8 mouse cellular contexts compared by ENCODE assay signal in the genomic region with DNA sequence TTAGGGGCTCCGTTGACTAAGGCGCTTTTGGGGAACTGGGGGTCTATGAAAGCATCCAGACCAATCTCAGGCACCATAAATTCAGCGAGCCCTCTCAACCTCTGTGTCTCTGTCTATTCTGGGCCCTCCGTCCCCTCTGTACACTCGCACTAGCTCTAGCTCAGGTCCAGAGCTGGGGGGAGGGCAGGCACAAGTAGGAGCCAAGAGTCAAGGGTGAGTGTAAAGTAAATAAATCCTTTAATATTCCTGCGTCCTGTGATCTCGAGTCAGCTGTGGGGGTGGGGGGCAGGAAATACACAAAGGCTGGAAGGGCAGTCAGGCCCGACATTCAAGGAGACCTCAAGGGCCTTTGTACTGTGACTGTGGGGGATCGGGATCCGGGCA. TPM values are rescaled to one million over a fixed set of nuclear protein-coding genes. Genes with fewer than 3 reads are reported as not detected.
DNase-seq lines count a peak whose midpoint lies in the region; ATAC-seq lines count a peak whose summit lies in the region.

No protein-coding gene starts in this region.

- no peak for ATAC-seq in kidney, embryonic 16.5 days (ENCODE audit: low FRiP score, low TSS enrichment)
- ATAC-seq in forebrain, embryonic 16.5 days: no peak
- ATAC-seq in liver, embryonic 11.5 days (replicated peaks; ENCODE audit: low FRiP score): no peak
- ATAC-seq in neural tube, embryonic 14.5 days (ENCODE audit: low read depth): peak; percentile 22; the same call in 1 of the 2 replicates
- no peak for ATAC-seq in megakaryocyte progenitor cell, adult 5-6 weeks (replicated peaks; ENCODE audit: poor library complexity)

- H3K4me2 ChIP-seq in kidney, embryonic 16.5 days (replicated peaks; ENCODE audit: low read depth, low read length): peak overlapping the region; percentile 84
- H3K4me2 ChIP-seq in forebrain, embryonic 16.5 days (ENCODE audit: low read length): peak overlapping the region; percentile 90
- H3K4me2 ChIP-seq in liver, embryonic 11.5 days: peak overlapping the region; percentile 73
- peak overlapping the region; percentile 79 for H3K4me2 ChIP-seq in neural tube, embryonic 14.5 days (ENCODE audit: low read depth, low read length)

- H3K4me3 ChIP-seq in kidney, embryonic 16.5 days (ENCODE audit: low read length): peak overlapping the region; percentile 47
- peak overlapping the region; percentile 57 for H3K4me3 ChIP-seq in forebrain, embryonic 16.5 days (replicated peaks; ENCODE audit: low read length)
- H3K4me3 ChIP-seq in liver, embryonic 11.5 days (ENCODE audit: low read depth, low read length): peak overlapping the region; percentile 45
- H3K4me3 ChIP-seq in neural tube, embryonic 14.5 days (ENCODE audit: low read depth, low read length): peak overlapping the region; percentile 39

- H3K27me3 ChIP-seq in kidney, embryonic 16.5 days (ENCODE audit: insufficient read depth, low read length): peaks cover 92% of the 10 kb centered on the region
- H3K27me3 ChIP-seq in forebrain, embryonic 16.5 days (replicated peaks; ENCODE audit: control insufficient read depth, insufficient read depth, low read length): peaks cover 91% of the 10 kb centered on the region
- H3K27me3 ChIP-seq in liver, embryonic 11.5 days (replicated peaks; ENCODE audit: control insufficient read depth, insufficient read depth, low read length): peaks cover 83% of the 10 kb centered on the region
- peaks cover 65% of the 10 kb centered on the region for H3K27me3 ChIP-seq in neural tube, embryonic 14.5 days (ENCODE audit: control insufficient read depth, insufficient read depth, low read length)

- no peaks in the 10 kb centered on the region for H3K36me3 ChIP-seq in kidney, embryonic 16.5 days (ENCODE audit: insufficient read depth, low read length)
- H3K36me3 ChIP-seq in forebrain, embryonic 16.5 days (ENCODE audit: control insufficient read depth, insufficient read depth): no peaks in the 10 kb centered on the region
- H3K36me3 ChIP-seq in liver, embryonic 11.5 days (ENCODE audit: control insufficient read depth, insufficient read depth, low read length): no peaks in the 10 kb centered on the region
- H3K36me3 ChIP-seq in neural tube, embryonic 14.5 days (ENCODE audit: control insufficient read depth, insufficient read depth, low read length): no peaks in the 10 kb centered on the region

- peak overlapping the region; percentile 60 for H3K9ac ChIP-seq in kidney, embryonic 16.5 days (replicated peaks; ENCODE audit: low read length)
- H3K9ac ChIP-seq in forebrain, embryonic 16.5 days (replicated peaks; ENCODE audit: low read depth, low read length): peak overlapping the region; percentile 61
- no peak overlapping the region for H3K9ac ChIP-seq in liver, embryonic 11.5 days (ENCODE audit: low read depth, low read length)
- H3K9ac ChIP-seq in neural tube, embryonic 14.5 days (replicated peaks; ENCODE audit: low read depth, low read length): peak overlapping the region; percentile 43

- H3K9me3 ChIP-seq in kidney, embryonic 16.5 days (ENCODE audit: low read length): no peaks in the 10 kb centered on the region
- peaks cover 3% of the 10 kb centered on the region; the same call in 1 of the 2 replicates for H3K9me3 ChIP-seq in forebrain, embryonic 16.5 days (ENCODE audit: control insufficient read depth, low read length)
- peaks cover 6% of the 10 kb centered on the region; the same call in 1 of the 2 replicates for H3K9me3 ChIP-seq in liver, embryonic 11.5 days (ENCODE audit: control insufficient read depth, low read length)
- no peaks in the 10 kb centered on the region for H3K9me3 ChIP-seq in neural tube, embryonic 14.5 days (ENCODE audit: control insufficient read depth, low read length)

- peaks cover 42% of the 10 kb centered on the region for H3K4me1 ChIP-seq in kidney, embryonic 16.5 days (ENCODE audit: insufficient read depth, low read length)
- peaks cover 33% of the 10 kb centered on the region for H3K4me1 ChIP-seq in forebrain, embryonic 16.5 days (replicated peaks; ENCODE audit: control insufficient read depth, insufficient read depth, low read length)
- H3K4me1 ChIP-seq in liver, embryonic 11.5 days (replicated peaks; ENCODE audit: control insufficient read depth, insufficient read depth, low read length): peaks cover 30% of the 10 kb centered on the region
- peaks cover 11% of the 10 kb centered on the region for H3K4me1 ChIP-seq in neural tube, embryonic 14.5 days (ENCODE audit: control insufficient read depth, insufficient read depth, low read length)

- DNase-seq in kidney, adult 8-10 months: no peak
- DNase-seq in liver, embryonic 11.5 days (ENCODE audit: low spot score): no peak
- DNase-seq in ovary, postnatal 36 days (ENCODE audit: low spot score): no peak
- DNase-seq in right cerebral cortex, adult 18-20 months: no peak

- WGBS in kidney, embryonic 16.5 days: 2% methylated on average over 10 of the region's 10 CpGs
- 1% methylated on average over 10 of the region's 10 CpGs for WGBS in forebrain, embryonic 16.5 days
- 6% methylated on average over 10 of the region's 10 CpGs for WGBS in liver, embryonic 11.5 days
- under 1% methylated on average over 10 of the region's 10 CpGs for WGBS in neural tube, embryonic 14.5 days

- no peak overlapping the region for H3K27ac ChIP-seq in kidney, embryonic 16.5 days (ENCODE audit: low read length)
- H3K27ac ChIP-seq in forebrain, embryonic 16.5 days (ENCODE audit: low read length): no peak overlapping the region
- H3K27ac ChIP-seq in liver, embryonic 11.5 days (ENCODE audit: low read depth, low read length): no peak overlapping the region
- H3K27ac ChIP-seq in neural tube, embryonic 14.5 days (ENCODE audit: low read depth, low read length): no peak overlapping the region

RNA-seq across cellular contexts. Expression of a gene that starts 0.5 kb away (rescaled TPM):
- 0.14 and 0.16 TPM in 2 replicates for polyA plus RNA-seq in kidney, embryonic 16.5 days (2015; fragmentation: Nextera tagmentation; extraction: Ambion mirVana)
- polyA plus RNA-seq in forebrain, embryonic 16.5 days (2015; fragmentation: Nextera tagmentation; extraction: Ambion mirVana): 0.25 TPM in 1 of 2 replicates, not detected in the other
- 0.19 TPM in 1 of 2 replicates, not detected in the other for polyA plus RNA-seq in liver, embryonic 11.5 days (2014; fragmentation: Nextera tagmentation; extraction: Ambion mirVana)
- 0.66 and 0.71 TPM in 2 replicates for polyA plus RNA-seq in neural tube, embryonic 14.5 days (2014; fragmentation: Nextera tagmentation; extraction: Ambion mirVana)
- not detected in 2 replicates for total RNA-seq in megakaryocyte progenitor cell, adult 5-6 weeks (2015)
- total RNA-seq in megakaryocyte progenitor cell, adult 5-6 weeks (2017): not detected in 2 replicates

RNA-seq across cellular contexts. Expression of a gene that starts 4.6 kb away (rescaled TPM):
- 3.0 and 3.1 TPM in 2 replicates for polyA plus RNA-seq in kidney, embryonic 16.5 days (2015; fragmentation: Nextera tagmentation; extraction: Ambion mirVana)
- polyA plus RNA-seq in forebrain, embryonic 16.5 days (2015; fragmentation: Nextera tagmentation; extraction: Ambion mirVana): 0.83 and 0.96 TPM in 2 replicates
- 2.0 and 2.4 TPM in 2 replicates for polyA plus RNA-seq in liver, embryonic 11.5 days (2014; fragmentation: Nextera tagmentation; extraction: Ambion mirVana)
- polyA plus RNA-seq in neural tube, embryonic 14.5 days (2014; fragmentation: Nextera tagmentation; extraction: Ambion mirVana): 0.96 and 1.8 TPM in 2 replicates
- 2.3 and 3.2 TPM in 2 replicates for total RNA-seq in megakaryocyte progenitor cell, adult 5-6 weeks (2015)
- 1.2 and 2.3 TPM in 2 replicates for total RNA-seq in megakaryocyte progenitor cell, adult 5-6 weeks (2017)

RNA-seq across cellular contexts. Expression of a gene that starts 4.7 kb away (rescaled TPM):
- 23.4 and 26.3 TPM in 2 replicates for polyA plus RNA-seq in kidney, embryonic 16.5 days (2015; fragmentation: Nextera tagmentation; extraction: Ambion mirVana)
- 23.4 and 27.3 TPM in 2 replicates for polyA plus RNA-seq in forebrain, embryonic 16.5 days (2015; fragmentation: Nextera tagmentation; extraction: Ambion mirVana)
- 23.1 and 23.2 TPM in 2 replicates for polyA plus RNA-seq in liver, embryonic 11.5 days (2014; fragmentation: Nextera tagmentation; extraction: Ambion mirVana)
- polyA plus RNA-seq in neural tube, embryonic 14.5 days (2014; fragmentation: Nextera tagmentation; extraction: Ambion mirVana): 13.1 and 18.8 TPM in 2 replicates
- total RNA-seq in megakaryocyte progenitor cell, adult 5-6 weeks (2015): 7.0 and 8.7 TPM in 2 replicates
- total RNA-seq in megakaryocyte progenitor cell, adult 5-6 weeks (2017): 14.2 and 15.4 TPM in 2 replicates

RNA-seq across cellular contexts. Expression of a gene that starts 6.9 kb away (rescaled TPM):
- polyA plus RNA-seq in kidney, embryonic 16.5 days (2015; fragmentation: Nextera tagmentation; extraction: Ambion mirVana): 1.2 and 1.4 TPM in 2 replicates
- 1.5 and 2.8 TPM in 2 replicates for polyA plus RNA-seq in forebrain, embryonic 16.5 days (2015; fragmentation: Nextera tagmentation; extraction: Ambion mirVana)
- 0.14 and 0.51 TPM in 2 replicates for polyA plus RNA-seq in liver, embryonic 11.5 days (2014; fragmentation: Nextera tagmentation; extraction: Ambion mirVana)
- polyA plus RNA-seq in neural tube, embryonic 14.5 days (2014; fragmentation: Nextera tagmentation; extraction: Ambion mirVana): 5.5 and 5.9 TPM in 2 replicates
- not detected in 2 replicates for total RNA-seq in megakaryocyte progenitor cell, adult 5-6 weeks (2015)
- 0.04 TPM in 1 of 2 replicates, not detected in the other for total RNA-seq in megakaryocyte progenitor cell, adult 5-6 weeks (2017)

RNA-seq across cellular contexts. Expression of a gene that starts 14.1 kb away (rescaled TPM):
- 10.2 and 11.9 TPM in 2 replicates for polyA plus RNA-seq in kidney, embryonic 16.5 days (2015; fragmentation: Nextera tagmentation; extraction: Ambion mirVana)
- polyA plus RNA-seq in forebrain, embryonic 16.5 days (2015; fragmentation: Nextera tagmentation; extraction: Ambion mirVana): 3.8 and 4.3 TPM in 2 replicates
- 4.2 and 4.4 TPM in 2 replicates for polyA plus RNA-seq in liver, embryonic 11.5 days (2014; fragmentation: Nextera tagmentation; extraction: Ambion mirVana)
- 6.2 and 8.3 TPM in 2 replicates for polyA plus RNA-seq in neural tube, embryonic 14.5 days (2014; fragmentation: Nextera tagmentation; extraction: Ambion mirVana)
- 0.22 and 0.27 TPM in 2 replicates for total RNA-seq in megakaryocyte progenitor cell, adult 5-6 weeks (2015)
- total RNA-seq in megakaryocyte progenitor cell, adult 5-6 weeks (2017): 0.17 and 0.37 TPM in 2 replicates
